Mouse (Mus musculus) limb, embryonic 15.5 days (tissue): ENCODE measurements around the gene Dlst. TPM values are rescaled to one million over a fixed set of nuclear protein-coding genes. Genes with fewer than 3 reads are reported as not detected.

Experiments used
- ATAC-seq: fragments of 200-750 bp; cut with Nextera tagmentation; 2 replicates; pipeline ENCODE4 v1.8.0; 2017; ENCODE audit warnings: low read depth, moderate TSS enrichment; ENCODE audit not compliant: insufficient number of reproducible peaks, low FRiP score, low TSS enrichment
- H3K27ac ChIP-seq: fragments of 300-500 bp; sonication (generic); 2 replicates; pipeline ENCODE4 v1.5.1; 2015; ENCODE audit warnings: moderate library complexity, mild to moderate bottlenecking, inconsistent platforms
- H3K27me3 ChIP-seq: fragments of 300-500 bp; sonication (generic); 2 replicates; pipeline ENCODE4 v1.6.1; 2015; ENCODE audit warnings: inconsistent platforms
- H3K36me3 ChIP-seq: fragments of 300-500 bp; sonication (generic); 2 replicates; pipeline ENCODE4 v1.6.1; 2015; ENCODE audit warnings: inconsistent platforms
- H3K4me1 ChIP-seq: fragments of 300-500 bp; sonication (generic); 2 replicates; pipeline ENCODE4 v1.6.1; 2015; ENCODE audit warnings: inconsistent platforms
- H3K4me2 ChIP-seq: fragments of 300-500 bp; sonication (generic); 2 replicates; pipeline ENCODE4 v1.6.1; 2015; ENCODE audit warnings: mild to moderate bottlenecking, inconsistent platforms
- H3K4me3 ChIP-seq: fragments of 300-500 bp; sonication (generic); 2 replicates; pipeline ENCODE4 v1.5.1; 2015; ENCODE audit warnings: mild to moderate bottlenecking, inconsistent platforms
- H3K9ac ChIP-seq: fragments of 300-500 bp; sonication (generic); 2 replicates; pipeline ENCODE4 v1.6.1; 2015; ENCODE audit warnings: inconsistent platforms
- H3K9me3 ChIP-seq: fragments of 300-500 bp; sonication (generic); 2 replicates; pipeline ENCODE4 v1.6.1; 2016; ENCODE audit warnings: inconsistent platforms
- WGBS: fragments of 180-500 bp; shearing (Covaris S2); methylation state at CpG from one replicate; pipeline ENCODE4 v1.1.7; 2015; 5-methylcytosine and 5-hydroxymethylcytosine counted together
- polyA plus RNA-seq: library from polyadenylated mRNA; unstranded; fragments of >200 nt; fragmentation: Nextera tagmentation; extraction: Ambion mirVana; gene quantifications from 2 replicates; pipeline ENCODE4 v1.2.1, GENCODE M21; 2015

Dlst gene
- polyA plus RNA-seq, 1 experiment from 2014 or later = 96.0 TPM

- Histone ChIP-seq H3K4me1 (peaks cover 49% of the 10 kb centered on the region), H3K4me3 (peak overlapping the region; percentile 43), H3K27ac (peak overlapping the region; percentile 28), H3K9ac (0 out of 2 replicates have a peak overlapping the region, but pooled peaks have one; percentile 20), H3K36me3 (no peaks in the 10 kb centered on the region), H3K27me3 (peaks cover 12% of the 10 kb centered on the region; the same call in 1 of the 2 replicates), H3K9me3 (no peaks in the 10 kb centered on the region), H3K4me2 (peak overlapping the region; percentile 83)
- 34% methylated on average over 16 of the region's 16 CpGs for WGBS
- no peak for ATAC-seq
Measured at GRCm38 (mm10) chr12:85175087-85175675, 64.5 kb downstream of the Dlst start.

GRCm38 (mm10) chr12:85175926-85176845 is 65.6 kb downstream of the Dlst start:
- Histone ChIP-seq H3K4me1 (peaks cover 39% of the 10 kb centered on the region), H3K9me3 (no peaks in the 10 kb centered on the region), H3K36me3 (no peaks in the 10 kb centered on the region), H3K27me3 (peaks cover 16% of the 10 kb centered on the region; the same call in 1 of the 2 replicates), H3K4me2 (peak overlapping the region; percentile 83), H3K4me3 (peak overlapping the region; percentile 43), H3K9ac (0 out of 2 replicates have a peak overlapping the region, but pooled peaks have one; percentile 20), H3K27ac (peak overlapping the region; percentile 28)
- WGBS = 13% methylated on average over 11 of the region's 11 CpGs
- ATAC-seq = peak; percentile 56

- Histone ChIP-seq H3K4me1 (peaks cover 45% of the 10 kb centered on the region), H3K27me3 (peaks cover 16% of the 10 kb centered on the region; the same call in 1 of the 2 replicates), H3K27ac (peak overlapping the region; percentile 28), H3K9ac (no peak overlapping the region), H3K4me3 (peak overlapping the region; percentile 43), H3K9me3 (no peaks in the 10 kb centered on the region), H3K36me3 (no peaks in the 10 kb centered on the region), H3K4me2 (peak overlapping the region; percentile 83)
- ATAC-seq = 0 out of 2 replicates have a peak, but pooled peaks have one; percentile 35
- 2% methylated on average over 32 of the region's 32 CpGs for WGBS
Measured at GRCm38 (mm10) chr12:85176846-85177523, 66.4 kb downstream of the Dlst start.

- H3K4me1 ChIP-seq = peaks cover 51% of the 10 kb centered on the region
- no peaks in the 10 kb centered on the region for H3K9me3 ChIP-seq
- 71% methylated on average over 10 of the region's 10 CpGs for WGBS
- peak within 1 kb of the TSS; percentile 83 for H3K4me2 ChIP-seq
- ATAC-seq = no peak
- H3K36me3 ChIP-seq = no peaks in the 10 kb centered on the region
- H3K4me3 ChIP-seq = peak within 1 kb of the TSS; percentile 43
- peaks cover 16% of the 10 kb centered on the region; the same call in 1 of the 2 replicates for H3K27me3 ChIP-seq
- peak within 1 kb of the TSS; percentile 28 for H3K27ac ChIP-seq
- no peak within 1 kb of the TSS for H3K9ac ChIP-seq
Measured at GRCm38 (mm10) chr12:85177740-85178239, 67.2 kb downstream of the Dlst start, which contains the start of gene Pgf. Gene Pgf, minus strand, starts transcription at chr12:85177790.

GRCm38 (mm10) chr12:85178294-85178693 is 67.7 kb downstream of the Dlst start:
- no peak for ATAC-seq
- Histone ChIP-seq H3K27me3 (peaks cover 16% of the 10 kb centered on the region; the same call in 1 of the 2 replicates), H3K4me2 (no peak overlapping the region), H3K36me3 (no peaks in the 10 kb centered on the region), H3K4me1 (peaks cover 51% of the 10 kb centered on the region), H3K9ac (no peak overlapping the region), H3K9me3 (no peaks in the 10 kb centered on the region), H3K27ac (no peak overlapping the region), H3K4me3 (no peak overlapping the region)
- WGBS = 76% methylated on average over 2 of the region's 2 CpGs

- Histone ChIP-seq H3K27ac (no peak overlapping the region), H3K27me3 (peaks cover 16% of the 10 kb centered on the region; the same call in 1 of the 2 replicates), H3K9ac (no peak overlapping the region), H3K9me3 (no peaks in the 10 kb centered on the region), H3K4me3 (no peak overlapping the region), H3K36me3 (no peaks in the 10 kb centered on the region), H3K4me1 (peaks cover 31% of the 10 kb centered on the region), H3K4me2 (no peak overlapping the region)
- 16% methylated on average over 17 of the region's 17 CpGs for WGBS
- ATAC-seq = peak; percentile 45
Measured at GRCm38 (mm10) chr12:85181475-85182344, 71.1 kb downstream of the Dlst start.

- Histone ChIP-seq H3K4me1 (peaks cover 25% of the 10 kb centered on the region), H3K27me3 (peaks cover 16% of the 10 kb centered on the region; the same call in 1 of the 2 replicates), H3K9me3 (no peaks in the 10 kb centered on the region), H3K36me3 (no peaks in the 10 kb centered on the region), H3K4me2 (no peak overlapping the region), H3K9ac (no peak overlapping the region), H3K27ac (peak overlapping the region; percentile 17; the same call in 1 of the 2 replicates), H3K4me3 (no peak overlapping the region)
- ATAC-seq = no peak
- WGBS = 10% methylated on average over 8 of the region's 8 CpGs
Measured at GRCm38 (mm10) chr12:85182345-85182643, 71.7 kb downstream of the Dlst start.

GRCm38 (mm10) chr12:85182898-85183297 is 72.3 kb downstream of the Dlst start:
- no peak overlapping the region for H3K9ac ChIP-seq
- ATAC-seq = no peak
- H3K27ac ChIP-seq = no peak overlapping the region
- no peak overlapping the region for H3K4me2 ChIP-seq
- H3K9me3 ChIP-seq = no peaks in the 10 kb centered on the region
- no peaks in the 10 kb centered on the region for H3K36me3 ChIP-seq
- no peak overlapping the region for H3K4me3 ChIP-seq
- peaks cover 16% of the 10 kb centered on the region; the same call in 1 of the 2 replicates for H3K27me3 ChIP-seq
- H3K4me1 ChIP-seq = peaks cover 20% of the 10 kb centered on the region
- WGBS = 63% methylated on average over 5 of the region's 5 CpGs

GRCm38 (mm10) chr12:85184118-85184517 is 73.5 kb downstream of the Dlst start:
- Histone ChIP-seq H3K4me1 (peaks cover 20% of the 10 kb centered on the region), H3K27me3 (peaks cover 8% of the 10 kb centered on the region; the same call in 1 of the 2 replicates), H3K4me2 (no peak overlapping the region), H3K27ac (no peak overlapping the region), H3K9ac (no peak overlapping the region), H3K4me3 (no peak overlapping the region), H3K36me3 (no peaks in the 10 kb centered on the region), H3K9me3 (no peaks in the 10 kb centered on the region)
- WGBS = 62% methylated on average over 5 of the region's 5 CpGs
- ATAC-seq = no peak
